Mouse (Mus musculus) layer of hippocampus, adult 2 months (tissue): ENCODE results near the gene March8. TPM values are rescaled to one million over a fixed set of nuclear protein-coding genes. Genes with fewer than 3 reads are reported as not detected.

ENCODE experiments used
- DNase-seq, 2 experiments: peaks; one replicate each; pipeline ENCODE4 v3.0.0; 2022; ENCODE audit warnings: low spot score in 2 of 2
- H3K27ac ChIP-seq: fragments of 200-600 bp; 2 replicates; pipeline ENCODE4 v1.8.1; 2022
- H3K4me3 ChIP-seq: fragments of 200-600 bp; 2 replicates; pipeline ENCODE4 v1.8.1; 2022; ENCODE audit warnings: mild to moderate bottlenecking
- CTCF ChIP-seq: fragments of 200-600 bp; conservative IDR thresholded peaks from 2 replicates; pipeline ENCODE4 v1.8.1; 2022; ENCODE audit warnings: antibody characterized with exemption, mild to moderate bottlenecking, moderate library complexity
- total RNA-seq, 2 experiments: library from RNA; stranded (reverse); gene quantifications; 2 replicates each; pipeline ENCODE4 v1.2.3; 2021

Gene March8
- total RNA-seq, 2 experiments from 2014 or later = 46.7 to 48.6 TPM

DNA sequence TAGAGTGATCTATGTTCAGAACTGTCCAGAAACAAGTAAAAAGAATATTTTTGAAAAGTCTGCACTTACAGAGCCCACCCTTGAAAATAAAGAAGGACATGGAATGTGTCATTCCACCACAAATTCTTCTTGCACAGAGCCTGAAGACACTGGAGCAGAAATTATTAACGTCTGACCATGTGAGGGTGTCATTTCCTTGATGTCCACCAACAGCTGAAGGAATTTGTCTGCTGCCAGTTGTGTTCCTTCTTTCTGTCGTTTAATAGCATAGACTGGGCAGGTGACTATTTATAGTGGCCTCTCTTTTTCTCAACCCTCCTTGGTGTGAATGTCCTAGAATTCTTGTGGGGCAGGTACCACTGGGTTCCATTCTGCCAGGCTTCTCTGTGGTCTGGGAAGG, 68.3 kb downstream of the March8 start:
- no peak overlapping the region for H3K4me3 ChIP-seq
- no peak for DNase-seq
- no peak overlapping the region for H3K27ac ChIP-seq
- TF ChIP-seq CTCF = no peak

DNA sequence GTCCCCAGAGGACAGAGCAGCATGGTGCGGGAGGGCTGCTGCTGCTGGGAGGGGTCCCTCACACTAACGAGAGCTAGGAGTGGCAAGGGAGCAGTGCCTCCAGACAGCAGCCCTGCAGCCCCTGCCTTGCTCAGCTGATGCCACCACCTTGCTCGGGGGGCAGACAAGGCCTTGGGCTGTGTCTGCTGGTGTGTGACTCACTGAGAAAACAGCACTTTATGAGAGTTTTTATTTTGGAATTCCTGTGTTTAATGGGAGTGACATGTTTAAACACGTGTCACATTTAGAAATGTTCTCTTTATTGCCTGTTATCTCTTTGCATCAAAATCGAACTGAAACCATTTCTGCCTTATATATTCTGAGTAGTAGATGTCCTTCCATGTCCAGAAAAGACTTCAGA, 68.9 kb downstream of the March8 start:
- H3K4me3 ChIP-seq = no peak overlapping the region
- no peak overlapping the region for H3K27ac ChIP-seq
- no peak for TF ChIP-seq CTCF
- DNase-seq = no peak

DNA sequence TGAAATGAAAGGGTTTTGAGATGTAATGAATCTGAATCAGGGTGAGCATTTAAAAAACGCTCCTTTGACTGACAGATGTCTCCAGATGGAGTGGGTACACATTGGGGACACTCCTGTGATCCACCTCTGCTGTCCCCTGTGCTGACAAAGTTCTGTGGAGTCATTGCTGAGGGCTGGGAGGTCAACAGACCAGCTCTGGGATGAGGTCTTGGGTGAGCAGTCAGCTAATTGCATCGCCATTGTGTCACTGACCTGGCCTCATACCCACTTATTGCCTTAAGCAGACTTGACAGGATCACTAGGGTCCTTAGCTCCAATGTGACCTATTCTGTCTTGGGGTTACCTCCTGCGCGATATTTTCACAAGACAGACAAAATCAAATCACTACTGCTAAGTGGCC, 69.4 kb downstream of the March8 start:
- no peak for DNase-seq
- Histone ChIP-seq H3K27ac (no peak overlapping the region), H3K4me3 (no peak overlapping the region)
- no peak for TF ChIP-seq CTCF

DNA sequence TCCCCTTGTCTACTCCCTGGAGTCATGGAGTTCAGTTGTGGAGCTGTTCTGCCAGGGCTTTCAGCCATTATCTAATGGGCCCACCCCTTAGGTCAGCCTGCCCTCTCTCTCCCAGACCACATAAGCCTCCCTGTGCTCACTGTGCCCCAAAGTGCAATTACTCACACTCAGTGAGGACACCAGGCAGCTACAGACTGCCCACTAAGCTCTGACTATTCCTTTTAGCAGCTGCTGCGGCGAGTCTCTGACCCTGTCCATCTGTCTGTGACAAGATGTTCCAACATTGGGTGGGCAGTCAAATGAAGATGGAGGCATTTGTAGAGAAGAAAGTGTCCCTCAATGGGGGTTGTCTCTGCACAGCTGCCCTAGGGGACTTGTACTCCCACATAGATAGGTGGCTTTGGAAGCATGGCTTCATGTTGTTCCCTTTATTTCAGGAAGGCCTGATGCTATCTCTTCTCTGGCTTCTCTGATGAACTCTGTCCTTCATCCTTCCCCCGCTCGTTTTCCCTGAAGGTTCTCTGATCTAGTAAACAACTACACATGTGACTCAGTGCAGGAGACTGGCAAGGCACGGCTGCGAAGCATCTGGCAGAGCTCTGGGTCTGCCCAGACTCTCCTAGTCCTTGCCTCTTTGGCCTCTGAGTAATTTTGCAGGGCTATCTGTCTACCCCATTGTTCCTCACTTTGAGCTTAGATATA, 70.3 kb downstream of the March8 start:
- H3K27ac ChIP-seq = no peak overlapping the region
- no peak for DNase-seq
- TF ChIP-seq CTCF = no peak
- H3K4me3 ChIP-seq = no peak overlapping the region

DNA sequence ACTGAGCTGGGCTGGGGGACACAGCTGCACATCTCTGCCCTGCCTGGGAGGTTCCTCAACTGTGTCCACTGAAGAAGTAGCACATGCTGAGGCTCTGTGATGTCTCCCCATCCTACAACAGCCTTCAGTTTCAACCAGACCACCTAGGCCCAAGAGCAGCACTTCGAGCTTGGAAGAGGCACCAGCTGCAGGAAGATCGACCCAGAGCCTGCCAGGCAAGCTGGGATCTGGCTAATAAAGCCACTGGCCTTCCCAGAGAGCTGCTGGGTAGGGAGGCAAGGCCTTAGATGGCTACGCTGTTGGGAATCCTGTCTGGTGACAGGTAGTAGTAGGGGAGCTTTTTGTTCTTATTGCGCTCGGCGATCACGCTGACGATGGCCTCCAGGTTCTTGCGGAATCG, 72.6 kb downstream of the March8 start:
- no peak overlapping the region for H3K27ac ChIP-seq
- no peak for TF ChIP-seq CTCF

DNA sequence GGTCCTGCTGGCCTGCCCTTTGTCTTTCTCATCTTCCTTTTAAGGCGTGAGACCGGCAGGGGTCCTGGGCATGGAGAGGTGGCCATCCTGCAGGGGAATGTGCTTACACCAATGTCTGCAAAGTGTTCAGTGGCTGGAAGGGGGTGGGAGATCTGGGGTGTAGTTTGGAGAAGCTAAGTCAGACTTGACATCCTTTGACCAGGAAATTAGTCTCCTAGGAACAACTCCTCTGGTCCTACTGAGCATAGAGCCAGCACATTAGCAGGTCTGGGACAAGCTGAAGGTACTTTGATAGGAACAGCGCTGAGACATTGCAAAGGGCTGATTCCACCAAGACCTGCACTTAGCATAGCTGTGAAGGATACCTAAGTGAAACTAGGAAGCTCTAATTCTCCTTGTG, 73.9 kb downstream of the March8 start:
- H3K27ac ChIP-seq = no peak overlapping the region
- TF ChIP-seq CTCF = no peak
- H3K4me3 ChIP-seq = no peak overlapping the region

More for the DNA sequence above, 72.6 kb downstream of the March8 start:
- H3K4me3 ChIP-seq = no peak overlapping the region
- no peak for DNase-seq

DNA sequence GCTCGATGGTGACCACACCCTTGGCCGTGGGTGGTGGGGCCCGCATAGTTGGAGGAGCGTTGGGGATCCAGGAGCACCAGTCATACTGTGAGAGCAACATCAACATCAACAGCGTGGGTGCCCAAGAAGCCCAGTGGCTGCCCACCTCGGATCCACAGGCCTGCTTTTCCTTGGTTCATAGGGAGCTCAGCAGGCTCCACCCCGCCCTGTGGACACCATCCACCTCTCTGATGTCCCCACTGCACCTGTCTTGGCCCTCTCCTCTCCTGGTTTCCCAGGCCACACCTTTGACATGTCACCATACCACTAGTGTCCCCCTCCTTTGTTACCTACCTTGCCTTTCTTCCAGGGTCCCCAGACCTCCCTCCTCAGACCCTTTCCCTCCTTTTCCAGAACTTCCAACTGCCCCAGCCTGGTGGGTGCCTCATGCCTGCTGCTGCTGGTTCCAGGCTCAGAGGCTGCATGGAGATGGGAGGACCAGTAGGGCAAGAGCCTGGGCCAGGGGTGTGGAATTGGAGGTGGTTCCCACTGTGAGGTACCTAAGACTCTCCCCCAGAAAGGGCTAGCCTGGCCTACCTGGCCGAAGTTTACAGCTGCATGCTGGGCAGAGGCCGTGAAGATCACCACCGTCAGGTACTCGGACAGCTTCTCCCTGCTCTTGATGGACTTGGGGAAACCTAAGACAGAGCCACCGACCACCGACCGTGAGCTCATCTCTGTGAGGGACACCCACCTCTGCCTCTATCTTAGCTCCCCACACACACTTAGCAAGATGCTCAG, 74.9 kb downstream of the March8 start:
- DNase-seq = no peak
- H3K4me3 ChIP-seq = no peak overlapping the region
- no peak for TF ChIP-seq CTCF
- H3K27ac ChIP-seq = no peak overlapping the region

More for the DNA sequence above, 73.9 kb downstream of the March8 start:
- no peak for DNase-seq

DNA sequence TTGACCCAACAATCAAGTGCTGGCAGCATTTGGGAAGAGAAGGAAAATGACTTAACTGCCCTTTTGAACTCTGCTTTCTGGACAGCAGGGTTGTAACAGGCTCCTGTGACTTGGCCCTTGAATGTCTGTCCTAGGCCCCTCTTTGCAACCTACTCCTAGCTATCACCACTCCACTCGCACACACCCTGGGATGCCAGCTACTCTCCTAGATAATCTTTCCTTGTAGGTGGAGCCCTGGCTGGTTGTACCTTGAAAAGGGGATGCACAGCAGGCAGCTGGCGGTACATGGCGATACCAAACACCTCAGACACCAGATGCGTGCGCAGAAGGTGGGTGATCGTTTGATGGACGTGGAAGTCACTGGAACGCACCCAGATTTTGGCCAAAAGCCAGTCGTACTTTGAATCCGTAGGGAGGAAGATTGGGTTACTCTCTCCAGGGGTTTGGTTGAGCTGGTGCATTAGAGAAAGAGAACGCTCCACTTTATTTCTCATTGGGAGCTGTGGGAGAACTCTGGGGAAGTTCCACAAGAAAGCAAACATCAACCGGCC, 77.4 kb downstream of the March8 start:
- no peak for DNase-seq

DNA sequence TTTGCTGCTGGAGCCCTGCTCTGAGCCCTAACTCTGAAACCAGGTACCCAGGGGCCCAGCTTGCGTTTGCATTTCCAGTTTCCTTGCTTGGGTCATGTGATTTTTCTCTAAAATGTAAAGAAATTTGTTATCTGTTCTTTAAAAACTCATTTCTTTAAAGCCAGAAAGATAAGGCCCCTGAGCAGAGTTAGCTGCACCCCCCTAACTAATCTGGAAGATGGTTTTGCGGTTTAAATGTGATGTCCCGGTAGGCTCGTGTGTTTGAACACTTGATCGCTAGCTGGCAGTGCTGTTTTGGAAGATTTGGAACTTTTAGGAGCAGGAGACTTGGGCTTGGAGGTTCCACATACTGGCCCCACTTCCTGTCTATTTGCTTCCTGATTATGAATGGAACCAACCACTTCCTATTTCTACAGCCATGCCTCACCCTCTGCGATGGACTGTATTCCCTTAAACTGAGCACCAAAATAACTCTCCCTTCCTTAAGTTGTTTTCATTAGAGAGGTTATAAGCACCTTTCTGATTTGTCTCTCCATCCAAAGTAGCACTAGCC, 78.3 kb downstream of the March8 start:
- no peak for TF ChIP-seq CTCF
- no peak for DNase-seq
- H3K27ac ChIP-seq = no peak overlapping the region
- no peak overlapping the region for H3K4me3 ChIP-seq

More for the DNA sequence above, 77.4 kb downstream of the March8 start:
- no peak overlapping the region for H3K4me3 ChIP-seq
- no peak for TF ChIP-seq CTCF
- H3K27ac ChIP-seq = no peak overlapping the region

DNA sequence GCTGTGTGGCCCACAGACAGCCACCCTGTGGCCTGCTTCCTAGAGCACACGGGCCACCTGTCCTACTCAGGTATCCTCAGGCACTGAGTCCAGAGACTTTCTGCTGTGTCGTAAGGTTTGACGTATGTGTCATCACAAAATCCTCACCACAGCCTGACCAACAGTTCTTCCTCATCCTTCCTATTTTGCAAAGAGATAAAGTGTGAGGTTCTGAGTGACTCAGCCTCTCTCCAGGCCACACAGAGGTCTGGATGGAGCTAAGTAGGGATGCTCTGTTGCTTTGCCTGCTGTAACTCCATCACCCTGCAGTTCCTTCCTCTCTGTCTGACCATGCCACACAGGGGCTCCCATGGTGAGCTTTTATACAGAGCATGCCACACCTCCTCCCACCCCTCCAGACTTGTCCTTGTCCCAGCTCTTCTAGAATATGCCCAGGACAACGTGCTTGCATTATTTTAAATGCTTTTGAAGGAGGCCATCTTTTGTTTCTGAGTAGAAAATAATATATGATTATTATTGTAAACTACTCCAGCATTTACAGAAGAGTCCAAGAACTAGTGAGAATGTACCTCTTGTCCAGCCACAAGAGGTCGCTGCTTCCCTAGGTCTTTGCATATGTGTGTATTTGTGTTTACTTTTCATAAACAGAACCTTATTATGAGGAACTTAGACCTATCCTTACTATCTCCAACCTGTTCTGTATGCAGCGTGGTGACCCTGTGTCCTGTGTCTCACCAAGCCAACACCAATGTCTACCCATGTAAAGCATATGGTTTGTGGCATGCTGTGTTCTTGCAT, 79.9 kb downstream of the March8 start:
- no peak overlapping the region for H3K27ac ChIP-seq
- TF ChIP-seq CTCF = peak; percentile 74
- no peak for DNase-seq
- no peak overlapping the region for H3K4me3 ChIP-seq

DNA sequence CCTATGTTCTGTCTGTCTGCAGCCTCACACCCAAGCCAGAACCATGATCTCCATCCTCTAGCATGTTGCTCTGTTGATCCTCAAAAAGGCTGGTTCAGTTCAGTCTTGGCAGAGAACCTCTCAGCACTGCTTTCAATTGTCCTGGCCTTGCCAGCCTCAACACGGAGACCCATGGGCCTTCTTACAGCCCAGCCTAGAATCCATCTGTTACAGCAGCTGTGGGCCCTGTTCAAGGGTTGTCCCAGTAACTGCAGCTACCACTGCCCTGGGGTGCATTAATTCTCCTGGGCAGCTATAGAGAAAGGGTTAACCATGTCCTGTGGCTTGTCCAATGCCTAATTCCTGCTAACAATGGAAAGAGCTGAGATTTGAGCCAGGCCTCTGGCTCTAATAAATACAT, 80.7 kb downstream of the March8 start:
- Histone ChIP-seq H3K4me3 (no peak overlapping the region), H3K27ac (no peak overlapping the region)
- DNase-seq = no peak
- no peak for TF ChIP-seq CTCF

DNA sequence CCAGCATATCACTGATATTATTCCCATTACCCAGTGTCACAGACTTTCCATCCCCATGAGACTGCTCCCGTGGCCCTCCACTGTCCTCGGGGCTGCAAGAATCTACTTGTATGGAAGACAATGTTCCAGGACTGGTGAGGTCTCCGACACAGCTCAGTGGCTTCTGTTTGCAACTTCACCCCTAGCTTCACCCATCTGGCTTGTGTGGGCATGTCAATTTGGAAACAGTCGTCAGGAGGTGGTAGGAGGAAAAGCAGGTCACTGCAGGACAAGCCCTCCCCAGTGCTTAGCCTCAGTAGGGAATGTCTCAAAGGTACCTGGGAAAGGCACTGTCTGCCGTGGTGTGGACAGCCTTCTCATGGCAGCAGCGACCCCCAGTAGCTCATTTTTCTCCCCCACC, 81.9 kb downstream of the March8 start:
- DNase-seq = no peak
- TF ChIP-seq CTCF = no peak
- H3K27ac ChIP-seq = no peak overlapping the region
- H3K4me3 ChIP-seq = no peak overlapping the region

DNA sequence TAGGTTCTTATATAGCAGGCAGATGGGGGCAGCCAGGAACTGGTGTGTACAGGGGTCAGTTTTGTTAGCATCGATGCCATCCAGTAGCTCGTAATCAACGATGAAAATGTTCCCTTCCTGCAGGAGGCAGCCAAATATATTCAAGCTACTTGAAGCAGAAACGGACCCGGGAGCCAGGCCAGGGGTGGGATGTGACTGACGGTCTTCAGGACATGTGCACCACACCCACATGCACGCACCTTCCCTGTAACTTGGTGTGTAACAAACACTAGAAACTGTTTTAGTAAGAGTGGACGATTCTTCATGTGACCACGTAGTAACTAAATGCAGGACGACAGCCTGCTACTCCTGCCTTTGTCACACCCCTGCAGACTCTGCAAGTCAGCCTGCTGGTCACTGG, 82.4 kb downstream of the March8 start:
- no peak overlapping the region for H3K27ac ChIP-seq
- DNase-seq = no peak
- no peak overlapping the region for H3K4me3 ChIP-seq
- TF ChIP-seq CTCF = no peak
